Mouse (Mus musculus) olfactory bulb, adult 2 months (tissue): Measurements from ENCODE around the gene Plin2.
"Not testable (repeated sequence)": the region's sequence is repeated elsewhere in the genome, so short reads cannot be mapped to it uniquely, and the experiment has no call there.

Experiments used
- CTCF ChIP-seq: fragments of 200-500 bp; IDR thresholded peaks from 2 replicates; pipeline ENCODE4 v1.5.1; 2012; ENCODE audit warnings: low read depth, mild to moderate bottlenecking, low read length, moderate library complexity; ENCODE audit not compliant: insufficient read depth
- POLR2A ChIP-seq: fragments of 200-500 bp; IDR thresholded peaks from 2 replicates; pipeline ENCODE4 v1.6.1; 2012; ENCODE audit warnings: mild to moderate bottlenecking, low read depth, low read length, moderate library complexity; ENCODE audit not compliant: insufficient read depth

- not testable (repeated sequence) for TF ChIP-seq CTCF, POLR2A
These were observed 43.4 kb downstream of the Plin2 start for GRCm38 (mm10) chr4:86626496-86626895.
